Mouse (Mus musculus) C2C12 (cell line): Measurements from ENCODE around the gene Klk4.

Experiments
- CTCF ChIP-seq: IDR thresholded peaks from one replicate; pipeline ENCODE4 v1.5.1; 2011; ENCODE audit not compliant: control insufficient read depth, insufficient read depth, insufficient read length
- MAX ChIP-seq: IDR thresholded peaks from one replicate; pipeline ENCODE4 v1.6.1; 2011; ENCODE audit warnings: mild to moderate bottlenecking, control low read depth
- MYOD1 ChIP-seq: IDR thresholded peaks from one replicate; pipeline ENCODE4 v1.6.1; 2011; ENCODE audit warnings: low read depth; ENCODE audit not compliant: control insufficient read depth, insufficient read length

GRCm38 (mm10) chr7:43854642-43855380 lies 26.1 kb upstream of the Klk4 start:
- no peak for TF ChIP-seq CTCF
- no peak for TF ChIP-seq MAX
- no peak for TF ChIP-seq MYOD1
